Mouse (Mus musculus): ENCODE data around the gene Kcnc3.

Kcnc3 gene

GRCm38 (mm10) chr7:44590402-44591347 is at the start of gene Kcnc3:
Gene Kcnc3 (plus strand): TSS chr7:44590664.
- DNase-seq = peak; percentile 40 to 69

- DNase-seq = peak in 1 of 2 experiments; percentile 31
These were observed 47.9 kb upstream of the Kcnc3 start for GRCm38 (mm10) chr7:44542555-44542954.

GRCm38 (mm10) chr7:44543071-44543470 is 47.4 kb upstream of the Kcnc3 start:
- DNase-seq = peak in 1 of 2 experiments; percentile 56

- no peak for DNase-seq
These were observed 44.2 kb upstream of the Kcnc3 start for GRCm38 (mm10) chr7:44546274-44546673.

- peak in 1 of 2 experiments; percentile 54 for DNase-seq
These were observed 43.4 kb upstream of the Kcnc3 start for GRCm38 (mm10) chr7:44547041-44547440.

GRCm38 (mm10) chr7:44547725-44548124 is 42.7 kb upstream of the Kcnc3 start:
- no peak for DNase-seq

GRCm38 (mm10) chr7:44548497-44549087 is 41.9 kb upstream of the Kcnc3 start, which contains the start of gene Pold1:
Gene Pold1 (minus strand): TSS chr7:44548849.
- DNase-seq = peak; percentile 100

- no peak for DNase-seq
These were observed 40.6 kb upstream of the Kcnc3 start for GRCm38 (mm10) chr7:44549621-44550408.

- DNase-seq = no peak
These were observed 40.1 kb upstream of the Kcnc3 start for GRCm38 (mm10) chr7:44550409-44550678.

GRCm38 (mm10) chr7:44551301-44551700 is 39.2 kb upstream of the Kcnc3 start:
- no peak for DNase-seq

GRCm38 (mm10) chr7:44551731-44552130 is 38.7 kb upstream of the Kcnc3 start:
- DNase-seq = no peak

- DNase-seq = no peak
These were observed 38.1 kb upstream of the Kcnc3 start for GRCm38 (mm10) chr7:44552141-44552908.

GRCm38 (mm10) chr7:44553196-44553764 is 37.2 kb upstream of the Kcnc3 start:
- peak; percentile 79 to 82 for DNase-seq

- DNase-seq = peak; percentile 95 to 96
These were observed 36.6 kb upstream of the Kcnc3 start, which contains the start of gene Nr1h2 for GRCm38 (mm10) chr7:44553826-44554225. Gene Nr1h2 (minus strand): TSS chr7:44553951.

GRCm38 (mm10) chr7:44557629-44558028 is 32.8 kb upstream of the Kcnc3 start:
- DNase-seq = no peak

GRCm38 (mm10) chr7:44560435-44561400 is 29.7 kb upstream of the Kcnc3 start:
- peak; percentile 72 to 78 for DNase-seq

GRCm38 (mm10) chr7:44563284-44563683 is 27.2 kb upstream of the Kcnc3 start:
- no peak for DNase-seq

- DNase-seq = no peak
These were observed 26.0 kb upstream of the Kcnc3 start for GRCm38 (mm10) chr7:44564486-44564885.

- DNase-seq = no peak
These were observed 25.1 kb upstream of the Kcnc3 start for GRCm38 (mm10) chr7:44565414-44565813.

- DNase-seq = no peak
These were observed 21.7 kb upstream of the Kcnc3 start for GRCm38 (mm10) chr7:44568803-44569202.

- no peak for DNase-seq
These were observed 19.5 kb upstream of the Kcnc3 start for GRCm38 (mm10) chr7:44570989-44571388.

All from thymus, postnatal 36 days (tissue).